Mouse (Mus musculus): ENCODE measurements around the gene Commd8.

GRCm38 (mm10) chr5:72211741-72212140 lies 43.8 kb upstream of the Commd8 start:
- no peak for TF ChIP-seq CTCF (IDR thresholded peaks at IDR 0.05; ENCODE audit: insufficient read depth, low read length)
- no peak for TF ChIP-seq POLR2A (IDR thresholded peaks at IDR 0.05; ENCODE audit: borderline replicate concordance, extremely low read depth, low read depth, low read length)
